Mouse (Mus musculus): Measurements from ENCODE around the gene Zpbp2.

GRCm38 (mm10) chr11:98537480-98538034 is 13.3 kb upstream of the Zpbp2 start:
- no peak for TF ChIP-seq ZC3H11A (IDR thresholded peaks at IDR 0.05; ENCODE audit: borderline replicate concordance, low read depth, low read length)
- no peak for TF ChIP-seq MAFK (IDR thresholded peaks at IDR 0.05; ENCODE audit: insufficient read depth, low read depth, low read length)
- TF ChIP-seq ZNF384 (IDR thresholded peaks at IDR 0.05; ENCODE audit: low read depth, low read length), result no peak
- no peak for TF ChIP-seq CHD2 (IDR thresholded peaks at IDR 0.05; ENCODE audit: low read depth, low read length)
- TF ChIP-seq HCFC1 (IDR thresholded peaks at IDR 0.05; ENCODE audit: borderline replicate concordance, insufficient read depth, low read length), result no peak
